Mouse (Mus musculus): ENCODE results near the gene Coro2a. TPM values are rescaled to one million over a fixed set of nuclear protein-coding genes. Genes with fewer than 3 reads are reported as not detected.
A peak's percentile ranks its signal among the peaks of the same experiment; 100 is the strongest.

Gene Coro2a
- polyA plus RNA-seq, 1 experiment from 2014 or later, result 2.7 TPM

GRCm38 (mm10) chr4:46507736-46508460 is 94.1 kb downstream of the Coro2a start:
- Histone ChIP-seq H3K4me3 (peak overlapping the region; percentile 65; the same call in 1 of the 2 replicates), H3K27me3 (peaks cover 21% of the 10 kb centered on the region), H3K9ac (no peak overlapping the region), H3K4me1 (peaks cover 7% of the 10 kb centered on the region), H3K9me3 (no peaks in the 10 kb centered on the region), H3K27ac (no peak overlapping the region), H3K36me3 (peaks cover 19% of the 10 kb centered on the region), H3K4me2 (peak overlapping the region; percentile 91)
- ATAC-seq (ENCODE audit: insufficient number of reproducible peaks, insufficient read depth, low FRiP score, low TSS enrichment, low read depth), result no peak
- whole genome bisulfite sequencing, result 8% methylated on average over 16 of the region's 16 CpGs

- H3K4me1 ChIP-seq, result peaks cover 7% of the 10 kb centered on the region
- peak; percentile 88 for ATAC-seq (ENCODE audit: insufficient number of reproducible peaks, insufficient read depth, low FRiP score, low TSS enrichment, low read depth)
- under 1% methylated on average over 93 of the region's 94 CpGs for WGBS
- H3K9ac ChIP-seq, result peak overlapping the region; percentile 73
- peaks cover 28% of the 10 kb centered on the region for H3K36me3 ChIP-seq
- H3K4me2 ChIP-seq, result peak overlapping the region; percentile 91
- H3K27ac ChIP-seq, result no peak overlapping the region
- peaks cover 21% of the 10 kb centered on the region for H3K27me3 ChIP-seq
- H3K4me3 ChIP-seq, result peak overlapping the region; percentile 65
- no peaks in the 10 kb centered on the region for H3K9me3 ChIP-seq
Observed at GRCm38 (mm10) chr4:46506801-46507610, 95.0 kb downstream of the Coro2a start.

- Histone ChIP-seq H3K4me1 (peaks cover 7% of the 10 kb centered on the region), H3K9ac (no peak overlapping the region), H3K27me3 (peaks cover 21% of the 10 kb centered on the region), H3K4me2 (no peak overlapping the region), H3K4me3 (0 out of 2 replicates have a peak overlapping the region, but pooled peaks have one; percentile 6), H3K36me3 (peaks cover 43% of the 10 kb centered on the region), H3K27ac (no peak overlapping the region), H3K9me3 (no peaks in the 10 kb centered on the region)
- ATAC-seq (ENCODE audit: insufficient number of reproducible peaks, insufficient read depth, low FRiP score, low TSS enrichment, low read depth), result no peak
- 61% methylated on average over 8 of the region's 8 CpGs for WGBS
Observed at GRCm38 (mm10) chr4:46505361-46506057, 96.5 kb downstream of the Coro2a start.

GRCm38 (mm10) chr4:46503881-46504280 is 98.1 kb downstream of the Coro2a start:
- Histone ChIP-seq H3K27ac (no peak overlapping the region), H3K27me3 (peaks cover 21% of the 10 kb centered on the region), H3K4me2 (no peak overlapping the region), H3K9ac (no peak overlapping the region), H3K9me3 (no peaks in the 10 kb centered on the region), H3K4me3 (no peak overlapping the region), H3K36me3 (peaks cover 56% of the 10 kb centered on the region), H3K4me1 (peaks cover 7% of the 10 kb centered on the region)
- WGBS, result 79% methylated on average over 3 of the region's 3 CpGs
- no peak for ATAC-seq (ENCODE audit: insufficient number of reproducible peaks, insufficient read depth, low FRiP score, low TSS enrichment, low read depth)

GRCm38 (mm10) chr4:46502606-46503502 is 99.1 kb downstream of the Coro2a start:
- H3K9me3 ChIP-seq, result no peaks in the 10 kb centered on the region

GRCm38 (mm10) chr4:46498976-46499375 is 103.0 kb downstream of the Coro2a start:
- Histone ChIP-seq H3K36me3 (peaks cover 86% of the 10 kb centered on the region), H3K9me3 (no peaks in the 10 kb centered on the region)

More at GRCm38 (mm10) chr4:46502606-46503502, 99.1 kb downstream of the Coro2a start:
- no peak overlapping the region for H3K27ac ChIP-seq
- H3K4me1 ChIP-seq, result peaks cover 7% of the 10 kb centered on the region
- 69% methylated on average over 16 of the region's 16 CpGs for WGBS
- ATAC-seq (ENCODE audit: insufficient number of reproducible peaks, insufficient read depth, low FRiP score, low TSS enrichment, low read depth), result no peak
- peaks cover 60% of the 10 kb centered on the region for H3K36me3 ChIP-seq
- H3K27me3 ChIP-seq, result peaks cover 21% of the 10 kb centered on the region
- no peak overlapping the region for H3K4me3 ChIP-seq
- H3K4me2 ChIP-seq, result no peak overlapping the region
- no peak overlapping the region for H3K9ac ChIP-seq

GRCm38 (mm10) chr4:46498511-46498910 is 103.5 kb downstream of the Coro2a start:
- WGBS, result 80% methylated on average over 3 of the region's 3 CpGs
- H3K36me3 ChIP-seq, result peaks cover 86% of the 10 kb centered on the region

More at GRCm38 (mm10) chr4:46498976-46499375, 103.0 kb downstream of the Coro2a start:
- Histone ChIP-seq H3K4me3 (no peak overlapping the region), H3K9ac (no peak overlapping the region), H3K4me1 (no peaks in the 10 kb centered on the region), H3K27ac (no peak overlapping the region), H3K4me2 (no peak overlapping the region), H3K27me3 (no peaks in the 10 kb centered on the region)
- ATAC-seq (ENCODE audit: insufficient number of reproducible peaks, insufficient read depth, low FRiP score, low TSS enrichment, low read depth), result no peak
- 12% methylated on average over 4 of the region's 4 CpGs for WGBS

GRCm38 (mm10) chr4:46497286-46497892 is 104.6 kb downstream of the Coro2a start:
- ATAC-seq (ENCODE audit: insufficient number of reproducible peaks, insufficient read depth, low FRiP score, low TSS enrichment, low read depth), result no peak
- WGBS, result 44% methylated on average over 4 of the region's 4 CpGs
- H3K27me3 ChIP-seq, result no peaks in the 10 kb centered on the region
- H3K27ac ChIP-seq, result no peak overlapping the region
- no peaks in the 10 kb centered on the region for H3K4me1 ChIP-seq
- H3K36me3 ChIP-seq, result peaks cover 86% of the 10 kb centered on the region
- H3K4me3 ChIP-seq, result no peak overlapping the region
- no peak overlapping the region for H3K4me2 ChIP-seq
- no peaks in the 10 kb centered on the region for H3K9me3 ChIP-seq
- no peak overlapping the region for H3K9ac ChIP-seq

More at GRCm38 (mm10) chr4:46498511-46498910, 103.5 kb downstream of the Coro2a start:
- Histone ChIP-seq H3K4me2 (no peak overlapping the region), H3K9me3 (no peaks in the 10 kb centered on the region), H3K9ac (no peak overlapping the region), H3K4me1 (no peaks in the 10 kb centered on the region), H3K27ac (no peak overlapping the region), H3K27me3 (no peaks in the 10 kb centered on the region), H3K4me3 (no peak overlapping the region)
- no peak for ATAC-seq (ENCODE audit: insufficient number of reproducible peaks, insufficient read depth, low FRiP score, low TSS enrichment, low read depth)

GRCm38 (mm10) chr4:46495543-46495942 is 106.5 kb downstream of the Coro2a start:
- H3K9ac ChIP-seq, result no peak overlapping the region
- no peak overlapping the region for H3K4me2 ChIP-seq
- peaks cover 76% of the 10 kb centered on the region for H3K36me3 ChIP-seq
- no peak overlapping the region for H3K4me3 ChIP-seq
- H3K27ac ChIP-seq, result no peak overlapping the region
- ATAC-seq (ENCODE audit: insufficient number of reproducible peaks, insufficient read depth, low FRiP score, low TSS enrichment, low read depth), result no peak
- WGBS, result 88% methylated on average over 12 of the region's 12 CpGs
- H3K27me3 ChIP-seq, result no peaks in the 10 kb centered on the region
- no peaks in the 10 kb centered on the region for H3K9me3 ChIP-seq
- 0 out of 2 replicates have a peak, but pooled peaks cover 6% of the 10 kb centered on the region for H3K4me1 ChIP-seq

- H3K4me1 ChIP-seq, result peaks cover 13% of the 10 kb centered on the region
- H3K4me2 ChIP-seq, result no peak overlapping the region
- no peaks in the 10 kb centered on the region for H3K27me3 ChIP-seq
- H3K4me3 ChIP-seq, result no peak overlapping the region
- ATAC-seq (ENCODE audit: insufficient number of reproducible peaks, insufficient read depth, low FRiP score, low TSS enrichment, low read depth), result no peak
- 93% methylated on average over 6 of the region's 6 CpGs for WGBS
- H3K36me3 ChIP-seq, result peaks cover 58% of the 10 kb centered on the region
- H3K27ac ChIP-seq, result no peak overlapping the region
- no peak overlapping the region for H3K9ac ChIP-seq
- H3K9me3 ChIP-seq, result no peaks in the 10 kb centered on the region
Observed at GRCm38 (mm10) chr4:46493071-46493470, 108.9 kb downstream of the Coro2a start.

Measured in embryonic facial prominence, embryonic 13.5 days (tissue).